In genomic region chr9:94833836-94834235, GRCm38 (mm10) we compare ENCODE assay signal across 26 mouse cellular contexts.
"Had no signal": no experiment of that assay in that cellular context is flagged by ENCODE, and none has a peak within 500 bp of the region (broad histone marks: within the 10 kb centered on the region; RNA-seq: fewer than 3 reads in every experiment).

No protein-coding gene starts in this region.

- H3K4me2 ChIP-seq: heart, embryonic 12.5 days; hindbrain, embryonic 12.5 days; hindbrain, embryonic 14.5 days; intestine, embryonic 15.5 days; limb, embryonic 13.5 days; limb, embryonic 15.5 days; liver, embryonic 12.5 days had no signal

- H3K9me3 ChIP-seq: heart, embryonic 10.5 days; heart, embryonic 12.5 days; hindbrain, embryonic 10.5 days; hindbrain, embryonic 12.5 days; intestine, embryonic 15.5 days; limb, embryonic 13.5 days; limb, embryonic 15.5 days; liver, embryonic 12.5 days had no signal

- H3K27ac ChIP-seq: gastrocnemius, adult 2 months; heart, embryonic 10.5 days; hindbrain, embryonic 10.5 days; hindbrain, embryonic 12.5 days; hindbrain, embryonic 14.5 days; intestine, embryonic 15.5 days; layer of hippocampus, adult 2 months; left cerebral cortex, adult 2 months; limb, embryonic 13.5 days; limb, embryonic 15.5 days; liver, embryonic 12.5 days; liver, embryonic 14.5 days had no signal

- ATAC-seq: hindbrain, embryonic 16.5 days; inflammation-experienced regulatory T-cells, adult 6 months; intestine, embryonic 15.5 days; intestine, postnatal 0 days; liver, embryonic 12.5 days had no signal

- DNase-seq: gastrocnemius, adult 2 months; gastrocnemius, postnatal 10 days; gastrocnemius, postnatal 25 days; heart, adult 18-20 months; heart, postnatal 10 days; heart, postnatal 4 days; kidney, adult 18-20 months; kidney, adult 8-10 months; kidney, postnatal 10 days; kidney, postnatal 25 days; kidney, postnatal 4 days had no signal

- H3K4me1 ChIP-seq: heart, embryonic 10.5 days; heart, embryonic 12.5 days; hindbrain, embryonic 12.5 days; intestine, embryonic 15.5 days; limb, embryonic 13.5 days; limb, embryonic 15.5 days; liver, embryonic 12.5 days had no signal

- H3K9ac ChIP-seq: heart, embryonic 12.5 days; hindbrain, embryonic 12.5 days; hindbrain, embryonic 14.5 days; intestine, embryonic 15.5 days; limb, embryonic 13.5 days; limb, embryonic 15.5 days; liver, embryonic 12.5 days; liver, embryonic 14.5 days had no signal

- H3K4me3 ChIP-seq: gastrocnemius, adult 2 months; heart, embryonic 10.5 days; heart, embryonic 12.5 days; hindbrain, embryonic 10.5 days; hindbrain, embryonic 12.5 days; intestine, embryonic 15.5 days; layer of hippocampus, adult 2 months; left cerebral cortex, adult 2 months; limb, embryonic 13.5 days; limb, embryonic 15.5 days; liver, embryonic 12.5 days had no signal

- H3K27me3 ChIP-seq: heart, embryonic 12.5 days; hindbrain, embryonic 12.5 days; intestine, embryonic 15.5 days; limb, embryonic 13.5 days; limb, embryonic 15.5 days; liver, embryonic 12.5 days had no signal

- H3K36me3 ChIP-seq: heart, embryonic 10.5 days; heart, embryonic 12.5 days; hindbrain, embryonic 10.5 days; hindbrain, embryonic 12.5 days; intestine, embryonic 15.5 days; limb, embryonic 13.5 days; limb, embryonic 15.5 days; liver, embryonic 12.5 days had no signal
